Mouse (Mus musculus) liver, embryonic 16.5 days (tissue): ENCODE measurements around the gene Snupn. TPM values are rescaled to one million over a fixed set of nuclear protein-coding genes. Genes with fewer than 3 reads are reported as not detected.
"Not testable (repeated sequence)": the region's sequence is repeated elsewhere in the genome, so short reads cannot be mapped to it uniquely, and the experiment has no call there.

Experiments used
- ATAC-seq: fragments of 200-750 bp; cut with Nextera tagmentation; 2 replicates; pipeline ENCODE4 v1.8.0; 2017; ENCODE audit warnings: low read depth, mild to moderate bottlenecking, moderate number of reproducible peaks, moderate library complexity
- H3K27ac ChIP-seq: fragments of 300-500 bp; sonication (generic); 2 replicates; pipeline ENCODE4 v1.5.1; 2014; ENCODE audit warnings: mild to moderate bottlenecking, low read length
- H3K27me3 ChIP-seq: fragments of 300-500 bp; sonication (generic); 2 replicates; pipeline ENCODE4 v1.6.1; 2014; ENCODE audit warnings: low read depth, low read length, mixed read lengths; ENCODE audit not compliant: control insufficient read depth, insufficient read depth
- H3K36me3 ChIP-seq: fragments of 300-500 bp; sonication (generic); 2 replicates; pipeline ENCODE4 v1.6.1; 2014; ENCODE audit warnings: mild to moderate bottlenecking; ENCODE audit not compliant: control insufficient read depth, insufficient read depth
- H3K4me1 ChIP-seq: fragments of 300-500 bp; sonication (generic); 2 replicates; pipeline ENCODE4 v1.6.1; 2014; ENCODE audit warnings: low read depth, low read length, mixed read lengths; ENCODE audit not compliant: control insufficient read depth
- H3K4me2 ChIP-seq: fragments of 300-500 bp; sonication (generic); 2 replicates; pipeline ENCODE4 v1.6.1; 2014; ENCODE audit warnings: low read depth, low read length, mixed read lengths
- H3K4me3 ChIP-seq: fragments of 300-500 bp; sonication (generic); 2 replicates; pipeline ENCODE4 v1.5.1; 2014; ENCODE audit warnings: low read depth, mild to moderate bottlenecking, low read length
- H3K9ac ChIP-seq: fragments of 300-500 bp; sonication (generic); 2 replicates; pipeline ENCODE4 v1.6.1; 2014; ENCODE audit warnings: low read depth, low read length
- H3K9me3 ChIP-seq: fragments of 300-500 bp; sonication (generic); replicated peaks from 2 replicates; pipeline ENCODE4 v1.6.1; 2016; ENCODE audit warnings: low read length; ENCODE audit not compliant: control insufficient read depth
- WGBS: fragments of 180-500 bp; shearing (Covaris S2); extraction: QIAGEN DNeasy Blood & Tissue Kit; methylation state at CpG from one replicate; pipeline ENCODE4 v1.1.7; 2014; ENCODE audit not compliant: insufficient replicate concordance; 5-methylcytosine and 5-hydroxymethylcytosine counted together
- polyA plus RNA-seq: library from polyadenylated mRNA; unstranded; fragments of >200 nt; fragmentation: Nextera tagmentation; extraction: Ambion mirVana; gene quantifications from 2 replicates; pipeline ENCODE4 v1.2.1, GENCODE M21; 2015

Gene Snupn
- polyA plus RNA-seq, 1 experiment from 2014 or later, result 7.1 TPM

DNA sequence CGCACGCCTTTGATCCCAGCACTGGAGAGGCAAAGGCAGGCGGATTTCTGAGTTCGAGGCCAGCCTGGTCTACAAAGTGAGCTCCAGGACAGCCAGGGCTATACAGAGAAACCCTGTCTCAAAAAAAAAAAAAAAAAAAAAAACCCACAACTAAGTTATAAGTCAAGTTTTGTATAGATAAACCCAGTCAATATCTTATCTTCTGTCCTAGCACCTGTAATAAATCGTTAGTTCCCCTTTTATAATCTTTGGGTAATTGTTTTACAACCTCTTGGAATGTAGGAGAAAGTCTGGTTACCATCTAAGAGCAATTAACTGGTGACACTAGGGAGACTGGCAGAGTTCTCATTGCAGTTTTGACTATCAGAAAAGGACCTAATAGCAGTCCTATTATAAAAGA lies 2.0 kb upstream of the Snupn start:
- H3K27ac ChIP-seq, H3K36me3 ChIP-seq, H3K4me2 ChIP-seq, ATAC-seq, H3K27me3 ChIP-seq, H3K9me3 ChIP-seq, H3K4me3 ChIP-seq, H3K9ac ChIP-seq: not testable (repeated sequence)
- WGBS, result 53% methylated on average over 5 of the region's 5 CpGs
- peaks cover 13% of the 10 kb centered on the region for H3K4me1 ChIP-seq

DNA sequence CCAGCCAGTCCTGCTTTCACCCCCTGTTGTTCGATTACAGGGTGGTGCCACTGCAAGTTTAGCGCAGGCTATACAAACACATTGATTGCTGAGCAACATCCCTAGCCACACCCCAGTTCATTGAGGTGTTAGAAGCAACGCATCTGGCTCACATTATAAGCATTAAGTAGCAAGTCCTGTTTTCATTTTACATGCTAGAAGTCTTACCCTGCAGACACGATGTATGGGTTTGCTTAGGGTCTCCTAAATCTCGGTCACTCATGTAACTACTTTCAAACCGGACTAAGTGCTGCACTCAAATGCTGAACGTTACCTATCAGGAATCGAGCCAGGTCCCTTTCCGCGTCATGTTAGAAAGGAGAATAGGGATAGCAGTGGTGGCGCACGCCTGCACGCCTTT lies 911 bp upstream of the Snupn start:
- no peak overlapping the region for H3K27ac ChIP-seq
- 14% methylated on average over 13 of the region's 13 CpGs for WGBS
- H3K9me3 ChIP-seq, result no peaks in the 10 kb centered on the region

DNA sequence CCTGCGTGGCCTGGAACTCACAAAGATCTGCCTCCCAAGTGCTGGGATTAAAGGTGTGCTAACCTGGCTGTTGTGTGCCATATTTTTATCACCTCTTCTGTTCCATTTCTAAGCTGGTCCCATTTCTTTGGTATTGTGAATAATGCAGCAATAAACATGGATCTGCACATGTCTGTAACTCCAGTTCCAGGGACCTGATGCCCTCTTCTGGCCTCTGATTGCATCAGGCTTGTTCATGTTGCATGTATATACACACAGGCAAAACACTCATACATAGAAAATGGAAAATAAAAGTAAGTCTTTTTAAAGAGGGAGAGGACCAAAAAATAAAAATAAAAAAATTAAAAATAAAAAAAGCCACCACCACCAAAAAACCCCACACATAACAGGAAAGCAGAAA lies 2.9 kb downstream of the Snupn start:
- Histone ChIP-seq H3K4me1 (peaks cover 13% of the 10 kb centered on the region), H3K4me2 (no peak overlapping the region), H3K27me3 (no peaks in the 10 kb centered on the region), H3K9me3 (no peaks in the 10 kb centered on the region), H3K9ac (no peak overlapping the region), H3K36me3 (no peaks in the 10 kb centered on the region), H3K27ac (no peak overlapping the region), H3K4me3 (no peak overlapping the region)
- no peak for ATAC-seq
- WGBS, result 76% methylated on average over 1 of the region's 1 CpGs

More for the DNA sequence above, 911 bp upstream of the Snupn start:
- H3K27me3 ChIP-seq, result no peaks in the 10 kb centered on the region
- H3K4me3 ChIP-seq, result peak overlapping the region; percentile 50
- peak overlapping the region; percentile 37; the same call in 1 of the 2 replicates for H3K9ac ChIP-seq
- H3K36me3 ChIP-seq, result no peaks in the 10 kb centered on the region
- no peak for ATAC-seq
- H3K4me1 ChIP-seq, result peaks cover 13% of the 10 kb centered on the region
- peak overlapping the region; percentile 68 for H3K4me2 ChIP-seq

DNA sequence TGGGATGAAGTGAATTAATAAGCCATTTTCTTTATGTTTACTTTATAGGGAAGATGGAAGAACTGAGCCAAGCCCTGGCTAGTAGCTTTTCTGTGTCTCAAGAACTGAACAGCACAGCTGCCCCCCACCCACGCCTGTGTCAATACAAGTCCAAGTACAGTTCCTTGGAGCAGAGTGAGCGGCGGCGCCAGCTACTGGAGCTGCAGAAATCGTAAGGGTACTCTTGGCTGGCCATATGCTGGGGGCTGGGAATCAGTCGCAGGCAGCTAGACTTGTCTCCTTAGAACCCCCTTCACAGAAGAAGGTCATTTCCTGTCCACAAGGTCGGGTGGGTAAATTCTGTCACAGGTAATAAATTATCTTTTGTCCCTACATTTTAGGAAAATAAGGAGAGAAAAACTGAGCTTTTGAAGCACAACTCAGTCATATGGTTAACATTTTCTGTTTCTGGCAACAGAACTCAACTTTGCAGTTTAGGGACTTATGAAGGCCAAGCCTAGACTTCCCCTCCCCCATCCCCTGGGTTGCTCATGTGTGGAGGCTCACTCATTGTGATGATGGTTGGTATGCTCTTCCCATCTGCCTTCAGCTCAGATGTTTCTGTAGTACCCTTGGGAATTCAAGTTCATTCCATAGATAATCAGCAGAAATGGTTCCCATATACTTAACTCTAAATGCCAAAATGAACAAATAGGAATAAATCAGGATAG lies 6.4 kb downstream of the Snupn start:
- no peak overlapping the region for H3K4me3 ChIP-seq
- H3K36me3 ChIP-seq, result no peaks in the 10 kb centered on the region; the same call in 1 of the 2 replicates
- H3K4me1 ChIP-seq, result peaks cover under 1% of the 10 kb centered on the region; the same call in 1 of the 2 replicates
- ATAC-seq, result no peak
- no peak overlapping the region for H3K9ac ChIP-seq
- no peaks in the 10 kb centered on the region for H3K9me3 ChIP-seq
- H3K4me2 ChIP-seq, result no peak overlapping the region
- H3K27me3 ChIP-seq, result no peaks in the 10 kb centered on the region
- no peak overlapping the region for H3K27ac ChIP-seq
- WGBS, result 63% methylated on average over 7 of the region's 7 CpGs

DNA sequence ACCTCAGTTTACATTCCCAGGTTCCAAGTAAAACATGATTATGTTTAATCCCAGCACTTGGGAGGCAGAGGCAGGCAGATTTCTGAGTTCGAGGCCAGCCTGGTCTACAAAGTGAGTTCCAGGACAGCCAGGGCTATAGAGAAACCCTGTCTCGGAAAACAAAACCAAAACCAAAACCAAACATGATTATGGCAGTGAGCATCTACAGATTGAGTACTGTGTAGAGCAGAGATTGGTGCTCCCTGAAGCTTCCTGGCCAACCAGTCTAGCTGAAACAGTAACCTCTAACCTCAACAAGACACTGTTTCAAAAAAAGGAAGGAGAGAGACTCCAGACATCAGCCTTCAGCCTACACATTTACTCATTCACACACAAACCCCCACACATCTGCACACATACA lies 8.0 kb downstream of the Snupn start:
- H3K4me1 ChIP-seq, result no peaks in the 10 kb centered on the region
- no peak overlapping the region for H3K9ac ChIP-seq
- no peaks in the 10 kb centered on the region for H3K9me3 ChIP-seq
- no peak overlapping the region for H3K27ac ChIP-seq
- no peak overlapping the region for H3K4me3 ChIP-seq
- no peak overlapping the region for H3K4me2 ChIP-seq
- no peak for ATAC-seq
- WGBS, result 56% methylated on average over 2 of the region's 2 CpGs
- H3K36me3 ChIP-seq, result no peaks in the 10 kb centered on the region; the same call in 1 of the 2 replicates
- no peaks in the 10 kb centered on the region for H3K27me3 ChIP-seq

DNA sequence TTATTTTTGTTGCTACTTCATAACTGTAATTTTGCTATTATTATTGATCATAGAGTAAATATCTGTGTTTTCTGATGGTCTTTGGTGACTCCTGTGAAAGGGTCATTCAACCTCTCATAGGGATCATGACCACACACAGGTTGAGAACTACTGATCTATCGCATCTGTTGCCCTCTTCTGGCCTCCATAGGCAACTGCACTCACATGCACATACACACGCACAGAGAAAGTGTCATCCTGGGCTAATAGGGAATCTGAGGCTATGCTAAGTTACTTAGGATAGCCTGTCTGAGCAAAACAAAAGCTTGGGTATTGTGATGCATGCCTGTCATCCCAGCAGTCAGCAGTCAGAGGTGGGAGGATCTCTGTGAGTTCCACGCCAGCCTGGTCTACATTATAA lies 10.9 kb downstream of the Snupn start:
- 76% methylated on average over 3 of the region's 3 CpGs for WGBS
- Histone ChIP-seq H3K9me3 (no peaks in the 10 kb centered on the region), H3K4me2 (no peak overlapping the region), H3K4me3 (no peak overlapping the region), H3K4me1 (no peaks in the 10 kb centered on the region), H3K9ac (no peak overlapping the region), H3K27me3 (no peaks in the 10 kb centered on the region), H3K27ac (no peak overlapping the region), H3K36me3 (no peaks in the 10 kb centered on the region; the same call in 1 of the 2 replicates)
- ATAC-seq, result no peak

DNA sequence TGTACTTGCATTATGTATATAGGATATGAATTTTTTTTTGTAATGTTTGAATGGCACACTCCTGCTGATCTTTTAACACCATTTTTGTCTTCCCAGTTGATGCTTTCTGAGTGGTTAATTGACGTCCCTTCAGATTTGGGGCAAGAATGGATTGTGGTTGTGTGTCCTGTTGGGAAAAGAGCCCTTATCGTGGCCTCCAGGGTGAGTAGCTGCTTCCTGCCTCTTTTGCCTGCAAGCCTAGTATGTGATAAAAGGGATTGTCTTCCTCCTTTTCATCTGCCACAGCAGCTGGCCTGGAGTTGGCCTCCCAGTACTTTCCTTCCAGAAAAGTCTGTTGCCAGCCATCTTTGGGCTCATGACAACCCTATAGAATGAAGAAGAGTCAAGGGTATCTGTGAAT lies 19.5 kb downstream of the Snupn start:
- Histone ChIP-seq H3K4me3 (no peak overlapping the region), H3K9me3 (no peaks in the 10 kb centered on the region), H3K4me2 (no peak overlapping the region), H3K27me3 (no peaks in the 10 kb centered on the region), H3K36me3 (no peaks in the 10 kb centered on the region; the same call in 1 of the 2 replicates), H3K9ac (no peak overlapping the region), H3K27ac (no peak overlapping the region), H3K4me1 (no peaks in the 10 kb centered on the region)
- WGBS, result 18% methylated on average over 2 of the region's 2 CpGs
- no peak for ATAC-seq

DNA sequence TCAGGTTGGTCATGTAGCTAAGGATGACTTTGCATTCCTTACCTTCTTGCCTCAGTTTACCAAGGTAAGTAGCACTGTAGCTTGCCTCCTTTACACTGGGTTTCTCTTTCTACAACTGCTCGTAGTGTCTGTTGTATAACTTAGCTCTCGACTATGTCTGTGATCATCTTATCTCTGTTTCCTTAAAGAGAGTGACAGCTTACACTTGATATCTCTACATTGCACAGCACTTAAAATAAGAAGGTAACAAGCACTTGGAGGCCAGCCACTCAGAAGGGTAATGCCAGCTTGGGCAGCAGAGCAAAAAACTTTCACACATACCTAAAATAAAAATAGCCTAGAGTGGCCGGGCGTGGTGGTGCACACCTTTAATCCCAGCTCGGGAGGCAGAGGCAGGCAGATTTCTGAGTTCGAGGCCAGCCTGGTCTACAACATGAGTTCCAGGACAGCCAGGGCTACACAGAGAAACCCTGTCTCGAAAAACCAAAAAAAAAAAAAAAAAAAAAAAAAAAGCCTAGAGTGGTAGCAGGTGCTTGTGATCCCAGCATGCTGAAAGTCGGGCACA lies 23.4 kb downstream of the Snupn start:
- H3K4me2 ChIP-seq, result no peak overlapping the region
- H3K4me1 ChIP-seq, result no peaks in the 10 kb centered on the region
- 56% methylated on average over 8 of the region's 8 CpGs for WGBS
- H3K4me3 ChIP-seq, result no peak overlapping the region
- no peaks in the 10 kb centered on the region for H3K36me3 ChIP-seq
- H3K27ac ChIP-seq, result no peak overlapping the region
- ATAC-seq, result no peak
- H3K27me3 ChIP-seq, result no peaks in the 10 kb centered on the region
- no peak overlapping the region for H3K9ac ChIP-seq
- no peaks in the 10 kb centered on the region for H3K9me3 ChIP-seq

DNA sequence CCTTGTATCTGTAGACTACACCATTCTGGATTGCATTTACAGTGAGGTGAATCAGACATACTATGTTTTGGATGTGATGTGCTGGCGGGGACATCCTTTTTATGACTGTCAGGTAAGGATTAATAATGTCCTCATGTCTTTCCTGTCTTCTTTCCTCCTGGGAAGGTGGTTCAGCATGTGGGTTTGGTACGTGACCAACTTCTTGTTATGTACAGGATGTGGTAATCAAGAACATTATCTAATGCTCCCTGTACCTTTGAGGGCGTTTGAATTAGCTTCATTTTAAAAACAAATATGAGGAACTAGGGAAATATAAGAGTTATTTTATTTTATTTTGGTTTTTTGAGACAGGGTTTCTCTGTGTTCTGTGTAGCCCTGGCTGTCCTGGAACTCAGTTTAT lies 24.5 kb downstream of the Snupn start:
- H3K9ac ChIP-seq, result no peak overlapping the region
- no peak overlapping the region for H3K4me2 ChIP-seq
- 34% methylated on average over 3 of the region's 3 CpGs for WGBS
- H3K9me3 ChIP-seq, result no peaks in the 10 kb centered on the region
- no peak for ATAC-seq
- no peak overlapping the region for H3K4me3 ChIP-seq
- H3K4me1 ChIP-seq, result no peaks in the 10 kb centered on the region
- H3K27me3 ChIP-seq, result no peaks in the 10 kb centered on the region
- no peak overlapping the region for H3K27ac ChIP-seq
- no peaks in the 10 kb centered on the region for H3K36me3 ChIP-seq
